Mouse (Mus musculus) spleen, postnatal 0 days (tissue): ENCODE data around the gene Rbl1. TPM values are rescaled to one million over a fixed set of nuclear protein-coding genes. Genes with fewer than 3 reads are reported as not detected.

Experiments used
- polyA plus RNA-seq: library from polyadenylated mRNA; unstranded; fragments of >200 nt; fragmentation: Nextera tagmentation; extraction: Ambion mirVana; gene quantifications from 2 replicates; pipeline ENCODE4 v1.2.1, GENCODE M21; 2015

Rbl1 gene
- polyA plus RNA-seq: 25.4 and 28.9 TPM in 2 replicates

GRCm38 (mm10) chr2:157204366-157205218, at the start of gene Rbl1:
TSS of gene Rbl1 (minus strand) at chr2:157204534.

GRCm38 (mm10) chr2:157135014-157135413, 69.3 kb downstream of the Rbl1 start, which contains the start of gene Samhd1:
TSS of gene Samhd1 (minus strand) at chr2:157135265.

Other genes with a start within 250 kb of the Rbl1 start
- 24.8 and 29.1 TPM in 2 replicates for gene Ndrg3, start 212.5 kb downstream of the Rbl1 start, polyA plus RNA-seq
- 32.8 and 35.8 TPM in 2 replicates for gene Dsn1, start 197.4 kb downstream of the Rbl1 start, polyA plus RNA-seq
- 2.6 and 2.8 TPM in 2 replicates for gene Soga1, start 125.3 kb downstream of the Rbl1 start, polyA plus RNA-seq
- gene Tldc2, start 117.5 kb downstream of the Rbl1 start, polyA plus RNA-seq: not detected in 2 replicates
- 56.8 and 73.6 TPM in 2 replicates for gene Samhd1, start 69.3 kb downstream of the Rbl1 start, polyA plus RNA-seq
- gene Rpn2, start 74.5 kb upstream of the Rbl1 start, polyA plus RNA-seq: 124 and 127 TPM in 2 replicates
- 0.24 and 0.48 TPM in 2 replicates for gene Mroh8, start 75.0 kb upstream of the Rbl1 start, polyA plus RNA-seq
- gene Ghrh, start 143.0 kb upstream of the Rbl1 start, polyA plus RNA-seq: 0.57 and 0.72 TPM in 2 replicates
- gene Manbal, start 163.1 kb upstream of the Rbl1 start, polyA plus RNA-seq: 36.0 and 39.4 TPM in 2 replicates
- 2.9 and 3.8 TPM in 2 replicates for gene Src, start 213.9 kb upstream of the Rbl1 start, polyA plus RNA-seq